ENCODE assay signal across 8 mouse cellular contexts in the genomic region with DNA sequence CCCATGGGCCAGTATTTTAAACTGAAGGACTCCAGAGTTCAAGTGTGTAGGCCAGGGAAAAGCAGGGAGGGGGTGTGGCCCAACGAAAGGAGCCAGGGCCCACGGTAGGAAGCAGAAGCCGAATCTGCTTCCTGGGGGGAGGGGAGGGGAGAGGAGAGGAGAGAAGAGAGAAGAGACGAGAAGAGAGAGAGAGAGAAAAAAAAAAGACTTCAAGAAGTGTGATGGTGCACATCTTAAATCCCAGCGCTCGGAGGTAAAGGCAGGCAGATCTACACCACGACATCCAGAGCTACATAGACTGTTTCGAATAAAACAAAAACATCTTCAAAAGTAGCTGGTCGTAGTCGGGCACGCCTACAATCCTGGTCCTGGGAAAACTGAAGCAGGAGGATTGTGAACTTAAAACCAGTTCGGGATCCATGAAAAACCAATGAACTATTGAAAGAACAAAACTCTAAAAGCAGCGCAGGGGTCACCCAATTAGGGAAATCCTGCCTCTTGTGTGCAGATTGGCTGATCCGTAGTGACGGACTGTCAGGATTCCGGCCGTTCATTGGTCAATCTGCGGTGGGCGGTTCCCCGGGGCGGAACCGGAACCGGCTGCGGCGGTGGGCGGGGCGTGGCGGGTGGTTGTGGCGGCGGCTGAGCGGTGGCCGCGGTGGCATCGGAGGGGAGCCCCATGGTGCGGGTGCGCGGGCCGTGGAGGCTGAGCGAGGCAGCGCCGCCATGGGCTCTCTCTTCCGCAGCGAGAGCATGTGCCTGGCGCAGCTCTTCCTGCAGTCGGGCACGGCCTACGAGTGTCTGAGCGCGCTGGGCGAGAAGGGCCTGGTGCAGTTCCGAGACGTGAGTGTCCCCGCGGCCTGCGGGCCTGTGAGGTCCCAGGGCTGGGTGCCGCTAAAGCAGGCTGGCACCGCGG. TPM values are rescaled to one million over a fixed set of nuclear protein-coding genes. Genes with fewer than 3 reads are reported as not detected.
A peak's percentile ranks its signal among the peaks of the same experiment; 100 is the strongest.
DNase-seq lines count a peak whose midpoint lies in the region; ATAC-seq and TF ChIP-seq lines count a peak whose summit lies in the region.

A gene (plus strand): TSS at position 129 of the 916 bp plus-strand sequence.

- peak within 1 kb of the TSS; percentile 90 for H3K4me2 ChIP-seq in forebrain, embryonic 16.5 days (ENCODE audit: low read length)
- H3K4me2 ChIP-seq in lung, embryonic 14.5 days: peak within 1 kb of the TSS; percentile 85

- WGBS in forebrain, embryonic 16.5 days: under 1% methylated on average over 58 of the region's 58 CpGs
- under 1% methylated on average over 58 of the region's 58 CpGs for WGBS in lung, embryonic 14.5 days
- under 1% methylated on average over 58 of the region's 58 CpGs for WGBS in olfactory bulb, adult 2 months
- under 1% methylated on average over 58 of the region's 58 CpGs for WGBS in thymus, adult 2 months

- H3K9ac ChIP-seq in ES-E14 (ENCODE audit: insufficient read depth, low read depth, low read length, poor library complexity, severe bottlenecking): peak within 1 kb of the TSS; percentile 91
- H3K9ac ChIP-seq in forebrain, embryonic 16.5 days (replicated peaks; ENCODE audit: low read depth, low read length): peak within 1 kb of the TSS; percentile 89
- H3K9ac ChIP-seq in lung, embryonic 14.5 days: peak within 1 kb of the TSS; percentile 84

- peak; percentile 60; the same call in 1 of the 2 replicates for TF ChIP-seq POLR2A in olfactory bulb, adult 2 months (IDR thresholded peaks at IDR 0.05; ENCODE audit: insufficient read depth, low read depth, low read length)
- peak; percentile 82 for TF ChIP-seq POLR2A in thymus, adult 2 months (IDR thresholded peaks at IDR 0.05; ENCODE audit: control insufficient read depth, extremely low read depth, insufficient read depth, low read length, poor library complexity)

- no peak within 1 kb of the TSS for H3K27ac ChIP-seq in ES-E14 (ENCODE audit: insufficient read depth, low read depth, low read length, poor library complexity, severe bottlenecking)
- peak within 1 kb of the TSS; percentile 62 for H3K27ac ChIP-seq in forebrain, embryonic 16.5 days (ENCODE audit: low read length)
- H3K27ac ChIP-seq in layer of hippocampus, adult 2 months: peak within 1 kb of the TSS; percentile 85
- H3K27ac ChIP-seq in lung, embryonic 14.5 days (ENCODE audit: low read depth): peak within 1 kb of the TSS; percentile 85
- H3K27ac ChIP-seq in olfactory bulb, adult 2 months (ENCODE audit: insufficient read depth, low read depth, low read length): no peak within 1 kb of the TSS
- H3K27ac ChIP-seq in thymus, adult 2 months (ENCODE audit: control insufficient read depth, insufficient read depth, low read length): peak within 1 kb of the TSS; percentile 54

- no peaks in the 10 kb centered on the region for H3K27me3 ChIP-seq in forebrain, embryonic 16.5 days (replicated peaks; ENCODE audit: control insufficient read depth, insufficient read depth, low read length)
- H3K27me3 ChIP-seq in lung, embryonic 14.5 days (ENCODE audit: insufficient read depth, low read length): no peaks in the 10 kb centered on the region
- no peaks in the 10 kb centered on the region for H3K27me3 ChIP-seq in thymus, adult 2 months (ENCODE audit: control insufficient read depth, insufficient read depth, low read length)

- H3K4me1 ChIP-seq in ES-E14 (ENCODE audit: control insufficient read depth in 2 of 2, insufficient read depth in 2 of 2, low read length in 2 of 2, poor library complexity in 1 of 2): peaks cover 0 to 7% of the 10 kb centered on the region in 2 experiments; a peak in 1 of 4 replicates
- H3K4me1 ChIP-seq in forebrain, embryonic 16.5 days (replicated peaks; ENCODE audit: control insufficient read depth, insufficient read depth, low read length): peaks cover 22% of the 10 kb centered on the region
- H3K4me1 ChIP-seq in lung, embryonic 14.5 days (ENCODE audit: insufficient read depth): peaks cover 6% of the 10 kb centered on the region; the same call in 1 of the 2 replicates
- H3K4me1 ChIP-seq in olfactory bulb, adult 2 months (ENCODE audit: control insufficient read depth, insufficient read depth, low read length): peaks cover 15% of the 10 kb centered on the region
- H3K4me1 ChIP-seq in thymus, adult 2 months (replicated peaks; ENCODE audit: control insufficient read depth, insufficient read depth, low read length): peaks cover 40% of the 10 kb centered on the region

- peak; percentile 72 for DNase-seq in ES-E14 (ENCODE audit: low read depth, low spot score)
- DNase-seq in cerebellum, adult 11-12 months: peak; percentile 87
- peak; percentile 94 to 97 for DNase-seq in heart, postnatal 36 days
- peak; percentile 92 to 96 for DNase-seq in layer of hippocampus, adult 2 months (ENCODE audit: low spot score in 2 of 2)
- peak; percentile 97 for DNase-seq in lung, embryonic 14.5 days
- DNase-seq in thymus, adult 2 months: peak; percentile 98

- H3K36me3 ChIP-seq in ES-E14 (ENCODE audit: control insufficient read depth, insufficient read depth, low read length, poor library complexity, severe bottlenecking): peaks cover 5% of the 10 kb centered on the region; the same call in 1 of the 2 replicates
- H3K36me3 ChIP-seq in forebrain, embryonic 16.5 days (ENCODE audit: control insufficient read depth, insufficient read depth): peaks cover 5% of the 10 kb centered on the region
- peaks cover 5% of the 10 kb centered on the region; the same call in 1 of the 2 replicates for H3K36me3 ChIP-seq in lung, embryonic 14.5 days (ENCODE audit: insufficient read depth)
- H3K36me3 ChIP-seq in thymus, adult 2 months (ENCODE audit: control insufficient read depth, insufficient read depth, low read length): no peaks in the 10 kb centered on the region

- in situ Hi-C loops in ES-E14 (cut with MboI; ENCODE audit: low sequenced_read_pairs in 2 of 2, unreplicated experiment in 2 of 2): no loop called here

- intact Hi-C loops in heart, postnatal 36 days (cut with DNase I): no loop called here

- peak; percentile 97 for ATAC-seq in forebrain, embryonic 16.5 days
- ATAC-seq in lung, embryonic 14.5 days (ENCODE audit: insufficient read depth): peak; percentile 98

- no peak for TF ChIP-seq CTCF in layer of hippocampus, adult 2 months (conservative IDR thresholded peaks at IDR 0.05)
- TF ChIP-seq CTCF in lung, embryonic 14.5 days (IDR thresholded peaks at IDR 0.05; ENCODE audit: low read depth): no peak
- TF ChIP-seq CTCF in olfactory bulb, adult 2 months (IDR thresholded peaks at IDR 0.05; ENCODE audit: insufficient read depth, low read depth, low read length): no peak
- 0 out of 2 replicates have a peak, but pooled peaks have one; percentile 39 for TF ChIP-seq CTCF in thymus, adult 2 months (IDR thresholded peaks at IDR 0.05; ENCODE audit: borderline replicate concordance, control insufficient read depth, extremely low read depth, insufficient read depth, low read length, poor library complexity)

- H3K4me3 ChIP-seq in ES-E14 (ENCODE audit: insufficient read depth in 1 of 2, low read depth in 1 of 2, low read length in 2 of 2, poor library complexity in 1 of 2, severe bottlenecking in 1 of 2): peak within 1 kb of the TSS; percentile 83 to 94
- H3K4me3 ChIP-seq in forebrain, embryonic 16.5 days (replicated peaks; ENCODE audit: low read length): peak within 1 kb of the TSS; percentile 85
- peak within 1 kb of the TSS; percentile 98 for H3K4me3 ChIP-seq in layer of hippocampus, adult 2 months
- peak within 1 kb of the TSS; percentile 93 for H3K4me3 ChIP-seq in lung, embryonic 14.5 days (ENCODE audit: low read depth, low read length)
- H3K4me3 ChIP-seq in olfactory bulb, adult 2 months (ENCODE audit: insufficient read depth, low read depth, low read length): peak within 1 kb of the TSS; percentile 79
- peak within 1 kb of the TSS; percentile 70 for H3K4me3 ChIP-seq in thymus, adult 2 months (ENCODE audit: control insufficient read depth, insufficient read depth, low read length)

- no peaks in the 10 kb centered on the region for H3K9me3 ChIP-seq in ES-E14 (ENCODE audit: control insufficient read depth, insufficient read depth, low read depth, low read length)
- H3K9me3 ChIP-seq in forebrain, embryonic 16.5 days (ENCODE audit: control insufficient read depth, low read length): no peaks in the 10 kb centered on the region
- H3K9me3 ChIP-seq in lung, embryonic 14.5 days (ENCODE audit: low read depth, low read length): no peaks in the 10 kb centered on the region

TF ChIP-seq in ES-E14, 5 proteins besides CTCF, POLR2A, EP300 and RAD21:
- TF ChIP-seq ZNF384 (IDR thresholded peaks at IDR 0.05; ENCODE audit: low read depth, low read length) (no peak), MAFK (IDR thresholded peaks at IDR 0.05; ENCODE audit: insufficient read depth, low read depth, low read length) (no peak), ZC3H11A (IDR thresholded peaks at IDR 0.05; ENCODE audit: borderline replicate concordance, low read depth, low read length) (no peak), CHD2 (IDR thresholded peaks at IDR 0.05; ENCODE audit: low read depth, low read length) (0 out of 2 replicates have a peak, but pooled peaks have one; percentile 11), HCFC1 (IDR thresholded peaks at IDR 0.05; ENCODE audit: borderline replicate concordance, insufficient read depth, low read length) (no peak)

RNA-seq across cellular contexts. Expression of the gene that starts here (rescaled TPM):
- 24.5 and 29.7 TPM in 2 replicates for total RNA-seq in ES-E14 (2012; rRNA removed)
- polyA plus RNA-seq in forebrain, embryonic 16.5 days (2015; fragmentation: Nextera tagmentation; extraction: Ambion mirVana): 40.0 and 43.7 TPM in 2 replicates
- total RNA-seq in heart, postnatal 36 days (2021): 10 to 100 TPM; 42.1 to 58.2 TPM
- total RNA-seq in layer of hippocampus, adult 2 months (2021): 10 to 100 TPM; 54.3 to 63.9 TPM
- 41.6 and 47.0 TPM in 2 replicates for polyA plus RNA-seq in lung, embryonic 14.5 days (2014; fragmentation: Nextera tagmentation; extraction: Ambion mirVana)
- 184 TPM in 1 of 2 replicates, not detected in the other for polyA plus RNA-seq in olfactory bulb, adult 2 months (2012; ENCODE audit: insufficient read depth, insufficient read length, low replicate concordance, missing spikeins)
- polyA plus RNA-seq in thymus, adult 2 months (2012; rRNA removed): 122 and 127 TPM in 2 replicates

Comparison
In these comparisons a context has a peak if more than half of its experiments do, and no peak if none do; other contexts are left out.
1. H3K27ac ChIP-seq: peak in forebrain, embryonic 16.5 days (single experiment), layer of hippocampus, adult 2 months (single experiment), lung, embryonic 14.5 days (single experiment) and thymus, adult 2 months (single experiment); none in ES-E14 (single experiment) and olfactory bulb, adult 2 months (single experiment).
2. Peak in every context shown above with its lines, with median percentiles within 50 percentile points of each other: DNase-seq, H3K4me3 ChIP-seq and H3K9ac ChIP-seq.